In the genomic region with DNA sequence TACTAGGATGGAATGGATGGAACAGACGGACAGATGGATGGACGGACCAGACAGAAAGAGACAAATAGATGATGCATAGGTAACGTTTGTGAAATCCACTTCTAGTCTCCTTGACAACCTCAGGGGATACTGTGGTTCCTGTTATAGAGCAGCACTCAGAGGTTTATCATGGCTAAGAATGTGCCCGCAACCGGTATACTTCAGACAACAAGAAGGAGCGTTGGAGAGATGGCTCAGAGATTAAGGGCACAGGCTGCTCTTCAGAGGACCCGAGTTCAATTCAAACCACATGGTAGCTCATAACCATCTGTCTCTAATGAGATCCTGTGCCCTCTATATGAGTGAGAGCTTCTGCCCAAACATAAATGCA, we compare ENCODE assay signal across 14 mouse cellular contexts. TPM values are rescaled to one million over a fixed set of nuclear protein-coding genes. Genes with fewer than 3 reads are reported as not detected.
DNase-seq lines count a peak whose midpoint lies in the region; ATAC-seq and TF ChIP-seq lines count a peak whose summit lies in the region.
"Had no signal": no experiment of that assay in that cellular context is flagged by ENCODE, and none has a peak within 500 bp of the region (broad histone marks: within the 10 kb centered on the region; RNA-seq: fewer than 3 reads in every experiment).

No protein-coding gene starts in this region.

- DNase-seq in embryonic facial prominence, embryonic 10.5 days (ENCODE audit: low spot score) = no peak
- no peak for DNase-seq in kidney, postnatal 14 days
- no peak for DNase-seq in forebrain, postnatal 0 days
- no peak for DNase-seq in adrenal gland, adult 2 months
- no peak for DNase-seq in B cell, adult 2 months
- DNase-seq: kidney, adult 9 months had no signal

- H3K4me3 ChIP-seq in embryonic facial prominence, embryonic 12.5 days = no peak overlapping the region
- H3K4me3 ChIP-seq in embryonic facial prominence, embryonic 10.5 days = no peak overlapping the region
- H3K4me3 ChIP-seq in kidney, embryonic 15.5 days (replicated peaks) = no peak overlapping the region
- peak overlapping the region; percentile 23; the same call in 1 of the 2 replicates for H3K4me3 ChIP-seq in forebrain, postnatal 0 days (ENCODE audit: low read depth, low read length)
- H3K4me3 ChIP-seq in midbrain, embryonic 15.5 days = peak overlapping the region; percentile 15

- TF ChIP-seq CTCF in forebrain, postnatal 0 days (IDR thresholded peaks at IDR 0.05; ENCODE audit: low read depth) = no peak

- H3K36me3 ChIP-seq in embryonic facial prominence, embryonic 12.5 days = no peaks in the 10 kb centered on the region
- H3K36me3 ChIP-seq in embryonic facial prominence, embryonic 10.5 days (replicated peaks) = no peaks in the 10 kb centered on the region
- no peaks in the 10 kb centered on the region for H3K36me3 ChIP-seq in kidney, embryonic 15.5 days
- no peaks in the 10 kb centered on the region for H3K36me3 ChIP-seq in forebrain, postnatal 0 days (ENCODE audit: insufficient read depth)
- no peaks in the 10 kb centered on the region for H3K36me3 ChIP-seq in midbrain, embryonic 15.5 days (replicated peaks)

- H3K9ac ChIP-seq in embryonic facial prominence, embryonic 12.5 days = no peak overlapping the region
- H3K9ac ChIP-seq in kidney, embryonic 15.5 days = no peak overlapping the region
- H3K9ac ChIP-seq in forebrain, postnatal 0 days = no peak overlapping the region
- no peak overlapping the region for H3K9ac ChIP-seq in midbrain, embryonic 15.5 days

- H3K4me1 ChIP-seq in embryonic facial prominence, embryonic 12.5 days = peaks cover 12% of the 10 kb centered on the region; the same call in 1 of the 2 replicates
- H3K4me1 ChIP-seq in embryonic facial prominence, embryonic 10.5 days = peaks cover 12% of the 10 kb centered on the region
- H3K4me1 ChIP-seq in kidney, embryonic 15.5 days = peaks cover 11% of the 10 kb centered on the region; the same call in 1 of the 2 replicates
- H3K4me1 ChIP-seq in forebrain, postnatal 0 days (ENCODE audit: insufficient read depth) = peaks cover 3% of the 10 kb centered on the region; the same call in 1 of the 2 replicates
- no peaks in the 10 kb centered on the region; the same call in 1 of the 2 replicates for H3K4me1 ChIP-seq in midbrain, embryonic 15.5 days

- peak overlapping the region; percentile 42 for H3K4me2 ChIP-seq in embryonic facial prominence, embryonic 12.5 days (replicated peaks)
- peak overlapping the region; percentile 53 for H3K4me2 ChIP-seq in kidney, embryonic 15.5 days
- peak overlapping the region; percentile 49 for H3K4me2 ChIP-seq in forebrain, postnatal 0 days (ENCODE audit: low read depth)
- peak overlapping the region; percentile 42 for H3K4me2 ChIP-seq in midbrain, embryonic 15.5 days

- H3K9me3 ChIP-seq in embryonic facial prominence, embryonic 12.5 days = no peaks in the 10 kb centered on the region
- no peaks in the 10 kb centered on the region for H3K9me3 ChIP-seq in embryonic facial prominence, embryonic 10.5 days
- no peaks in the 10 kb centered on the region for H3K9me3 ChIP-seq in kidney, embryonic 15.5 days (replicated peaks)
- no peaks in the 10 kb centered on the region for H3K9me3 ChIP-seq in forebrain, postnatal 0 days (ENCODE audit: low read length)
- no peaks in the 10 kb centered on the region for H3K9me3 ChIP-seq in midbrain, embryonic 15.5 days

- H3K27me3 ChIP-seq in embryonic facial prominence, embryonic 12.5 days = no peaks in the 10 kb centered on the region
- H3K27me3 ChIP-seq in embryonic facial prominence, embryonic 10.5 days (replicated peaks; ENCODE audit: low read depth, poor library complexity, severe bottlenecking) = peaks cover 26% of the 10 kb centered on the region
- peaks cover 20% of the 10 kb centered on the region; the same call in 1 of the 2 replicates for H3K27me3 ChIP-seq in kidney, embryonic 15.5 days
- H3K27me3 ChIP-seq in forebrain, postnatal 0 days (ENCODE audit: insufficient read depth, low read length) = no peaks in the 10 kb centered on the region
- H3K27me3 ChIP-seq in midbrain, embryonic 15.5 days (replicated peaks) = no peaks in the 10 kb centered on the region

- WGBS in embryonic facial prominence, embryonic 12.5 days = 55% methylated on average over 7 of the region's 7 CpGs
- WGBS in embryonic facial prominence, embryonic 10.5 days = 70% methylated on average over 7 of the region's 7 CpGs
- WGBS in kidney, embryonic 15.5 days = 73% methylated on average over 7 of the region's 7 CpGs
- 62% methylated on average over 7 of the region's 7 CpGs for whole genome bisulfite sequencing in forebrain, postnatal 0 days
- 62% methylated on average over 7 of the region's 7 CpGs for WGBS in midbrain, embryonic 15.5 days

- H3K27ac ChIP-seq in embryonic facial prominence, embryonic 12.5 days = no peak overlapping the region
- H3K27ac ChIP-seq in embryonic facial prominence, embryonic 10.5 days (replicated peaks) = no peak overlapping the region
- H3K27ac ChIP-seq in kidney, embryonic 15.5 days = no peak overlapping the region
- no peak overlapping the region for H3K27ac ChIP-seq in forebrain, postnatal 0 days (ENCODE audit: low read depth, low read length)
- no peak overlapping the region for H3K27ac ChIP-seq in midbrain, embryonic 15.5 days

- no peak for ATAC-seq in embryonic facial prominence, embryonic 12.5 days (ENCODE audit: insufficient number of reproducible peaks, insufficient read depth, low FRiP score, low TSS enrichment)
- ATAC-seq in kidney, embryonic 15.5 days (replicated peaks; ENCODE audit: low FRiP score) = no peak
- ATAC-seq in forebrain, postnatal 0 days = peak; percentile 37
- peak; percentile 51 for ATAC-seq in midbrain, embryonic 15.5 days (replicated peaks)

RNA-seq across cellular contexts. Expression of a gene that starts 6.3 kb away (rescaled TPM):
- polyA plus RNA-seq in embryonic facial prominence, embryonic 12.5 days (2016; fragmentation: Nextera tagmentation; extraction: Ambion mirVana) = not detected in 2 replicates
- 0.19 TPM in 1 of 2 replicates, not detected in the other for polyA plus RNA-seq in embryonic facial prominence, embryonic 10.5 days (2016; fragmentation: Nextera tagmentation; extraction: Ambion mirVana)
- polyA plus RNA-seq in kidney, embryonic 15.5 days (2015; fragmentation: Nextera tagmentation; extraction: Ambion mirVana) = not detected in 2 replicates
- not detected in 2 replicates for total RNA-seq in forebrain, postnatal 0 days (2014; rRNA removed)
- polyA plus RNA-seq in forebrain, postnatal 0 days (2015; fragmentation: Nextera tagmentation; extraction: Ambion mirVana) = not detected in 2 replicates
- not detected in 2 replicates for polyA plus RNA-seq in midbrain, embryonic 15.5 days (2015; fragmentation: Nextera tagmentation; extraction: Ambion mirVana)
- not detected for total RNA-seq in adrenal gland, adult 2 months (2021)
- not detected in 2 replicates for polyA plus RNA-seq in adrenal gland, adult 2 months (2012; rRNA removed)
- total RNA-seq: left cerebral cortex, adult 8-10 months; megakaryocyte progenitor cell, adult 5-6 weeks; MEL had no signal
- polyA plus RNA-seq: cortical plate, adult 2 months; liver, embryonic 16.5 days had no signal

RNA-seq across cellular contexts. Expression of a gene that starts 44.0 kb away (rescaled TPM):
- 1.3 and 1.7 TPM in 2 replicates for polyA plus RNA-seq in embryonic facial prominence, embryonic 12.5 days (2016; fragmentation: Nextera tagmentation; extraction: Ambion mirVana)
- 0.26 and 0.37 TPM in 2 replicates for polyA plus RNA-seq in embryonic facial prominence, embryonic 10.5 days (2016; fragmentation: Nextera tagmentation; extraction: Ambion mirVana)
- not detected in 2 replicates for polyA plus RNA-seq in kidney, embryonic 15.5 days (2015; fragmentation: Nextera tagmentation; extraction: Ambion mirVana)
- not detected in 2 replicates for total RNA-seq in forebrain, postnatal 0 days (2014; rRNA removed)
- polyA plus RNA-seq in forebrain, postnatal 0 days (2015; fragmentation: Nextera tagmentation; extraction: Ambion mirVana) = not detected in 2 replicates
- not detected in 2 replicates for polyA plus RNA-seq in midbrain, embryonic 15.5 days (2015; fragmentation: Nextera tagmentation; extraction: Ambion mirVana)
- total RNA-seq in adrenal gland, adult 2 months (2021) = not detected
- not detected in 2 replicates for polyA plus RNA-seq in adrenal gland, adult 2 months (2012; rRNA removed)
- total RNA-seq: left cerebral cortex, adult 8-10 months; megakaryocyte progenitor cell, adult 5-6 weeks; MEL had no signal
- polyA plus RNA-seq: cortical plate, adult 2 months; liver, embryonic 16.5 days had no signal

Comparison
In these comparisons a context has a peak if more than half of its experiments do, and no peak if none do; other contexts are left out.
1. ATAC-seq: peak in forebrain, postnatal 0 days (single experiment) and midbrain, embryonic 15.5 days (single experiment); none in embryonic facial prominence, embryonic 12.5 days (single experiment) and kidney, embryonic 15.5 days (single experiment).
2. H3K4me3 ChIP-seq: peak in forebrain, postnatal 0 days (single experiment) and midbrain, embryonic 15.5 days (single experiment); none in embryonic facial prominence, embryonic 12.5 days (single experiment), embryonic facial prominence, embryonic 10.5 days (single experiment) and kidney, embryonic 15.5 days (single experiment).
3. Peak in every context shown above with its lines, with median percentiles within 50 percentile points of each other: H3K4me2 ChIP-seq.